Mouse (Mus musculus): ENCODE data around the gene Lonrf2. TPM values are rescaled to one million over a fixed set of nuclear protein-coding genes. Genes with fewer than 3 reads are reported as not detected.

Gene Lonrf2
- polyA plus RNA-seq, 1 experiment = not detected

DNA sequence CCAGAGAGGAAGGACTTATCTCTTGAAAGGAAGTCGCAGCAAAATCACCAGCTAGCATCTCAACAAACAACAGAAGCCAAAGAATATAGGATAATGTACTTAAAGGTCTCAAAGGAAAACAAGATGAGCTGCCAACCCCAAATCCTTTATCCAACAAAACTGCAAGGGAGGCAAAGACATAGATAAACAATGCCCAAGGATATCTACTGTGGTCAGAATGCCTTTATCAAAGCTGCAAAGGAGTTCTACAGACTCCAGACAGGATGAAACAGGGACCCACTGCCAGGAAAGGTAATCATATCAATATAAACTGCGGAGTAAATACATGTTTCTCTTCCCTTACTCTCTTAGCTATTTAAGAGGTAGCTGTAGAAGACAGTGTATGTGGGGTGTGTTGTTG is 14.1 kb upstream of the Lonrf2 start:
- TF ChIP-seq USF1 (IDR thresholded peaks at IDR 0.05; ENCODE audit: low read depth) (no peak), CEBPB (IDR thresholded peaks at IDR 0.05; ENCODE audit: insufficient read depth, poor library complexity, severe bottlenecking) (no peak), SRF (IDR thresholded peaks at IDR 0.05; ENCODE audit: control insufficient read depth, insufficient read length, low read depth) (no peak), POLR2A (IDR thresholded peaks at IDR 0.05; ENCODE audit: insufficient read length, low read depth) (no peak), MYOD1 (IDR thresholded peaks at IDR 0.05; ENCODE audit: control insufficient read depth in 1 of 3, insufficient read length in 2 of 3, low read depth in 2 of 3) (no peak), POLR2AphosphoS2 (IDR thresholded peaks at IDR 0.05; ENCODE audit: insufficient read length, low read depth) (no peak), E2F4 (IDR thresholded peaks at IDR 0.05; ENCODE audit: insufficient read depth) (no peak), MAX (IDR thresholded peaks at IDR 0.05; ENCODE audit: low read depth) (no peak), TCF12 (IDR thresholded peaks at IDR 0.05; ENCODE audit: insufficient read depth, poor library complexity, severe bottlenecking) (no peak), TCF3 (IDR thresholded peaks at IDR 0.05; ENCODE audit: insufficient read length, low read depth) (no peak), MYOG (IDR thresholded peaks at IDR 0.05; ENCODE audit: control insufficient read depth in 1 of 3, insufficient read depth in 1 of 3, insufficient read length in 2 of 3, low read depth in 2 of 3) (no peak), REST (IDR thresholded peaks at IDR 0.05; ENCODE audit: insufficient read depth, insufficient read length) (no peak)
- no peak overlapping the region for H3K4me2 ChIP-seq (ENCODE audit: low read depth)
- H3K4me3 ChIP-seq = no peak overlapping the region
- no peaks in the 10 kb centered on the region for H3K79me2 ChIP-seq (ENCODE audit: control insufficient read depth, insufficient read depth)
- H3ac ChIP-seq (ENCODE audit: control insufficient read depth, insufficient read length) = no peak overlapping the region
- H3K27me3 ChIP-seq (ENCODE audit: control insufficient read depth, insufficient read depth, insufficient read length) = no peaks in the 10 kb centered on the region
- H3K36me3 ChIP-seq (ENCODE audit: control insufficient read depth, insufficient read depth) = no peaks in the 10 kb centered on the region

- Histone ChIP-seq H3ac (ENCODE audit: control insufficient read depth, insufficient read length) (no peak overlapping the region), H3K36me3 (ENCODE audit: control insufficient read depth, insufficient read depth) (no peaks in the 10 kb centered on the region), H3K4me3 (no peak overlapping the region), H3K27me3 (ENCODE audit: control insufficient read depth, insufficient read depth, insufficient read length) (no peaks in the 10 kb centered on the region), H3K79me2 (ENCODE audit: control insufficient read depth, insufficient read depth) (no peaks in the 10 kb centered on the region), H3K4me2 (ENCODE audit: low read depth) (no peak overlapping the region)
- TF ChIP-seq POLR2A (IDR thresholded peaks at IDR 0.05; ENCODE audit: insufficient read length, low read depth) (no peak), MYOD1 (IDR thresholded peaks at IDR 0.05; ENCODE audit: control insufficient read depth in 1 of 3, insufficient read length in 2 of 3, low read depth in 2 of 3) (no peak), CEBPB (IDR thresholded peaks at IDR 0.05; ENCODE audit: insufficient read depth, poor library complexity, severe bottlenecking) (no peak), TCF3 (IDR thresholded peaks at IDR 0.05; ENCODE audit: insufficient read length, low read depth) (no peak), SRF (IDR thresholded peaks at IDR 0.05; ENCODE audit: control insufficient read depth, insufficient read length, low read depth) (no peak), REST (IDR thresholded peaks at IDR 0.05; ENCODE audit: insufficient read depth, insufficient read length) (no peak), MAX (IDR thresholded peaks at IDR 0.05; ENCODE audit: low read depth) (no peak), E2F4 (IDR thresholded peaks at IDR 0.05; ENCODE audit: insufficient read depth) (no peak), USF1 (IDR thresholded peaks at IDR 0.05; ENCODE audit: low read depth) (no peak), TCF12 (IDR thresholded peaks at IDR 0.05; ENCODE audit: insufficient read depth, poor library complexity, severe bottlenecking) (no peak), POLR2AphosphoS2 (IDR thresholded peaks at IDR 0.05; ENCODE audit: insufficient read length, low read depth) (no peak), MYOG (IDR thresholded peaks at IDR 0.05; ENCODE audit: control insufficient read depth in 1 of 3, insufficient read depth in 1 of 3, insufficient read length in 2 of 3, low read depth in 2 of 3) (no peak)
Observed at GRCm38 (mm10) chr1:38848451-38849289, 12.2 kb upstream of the Lonrf2 start.

DNA sequence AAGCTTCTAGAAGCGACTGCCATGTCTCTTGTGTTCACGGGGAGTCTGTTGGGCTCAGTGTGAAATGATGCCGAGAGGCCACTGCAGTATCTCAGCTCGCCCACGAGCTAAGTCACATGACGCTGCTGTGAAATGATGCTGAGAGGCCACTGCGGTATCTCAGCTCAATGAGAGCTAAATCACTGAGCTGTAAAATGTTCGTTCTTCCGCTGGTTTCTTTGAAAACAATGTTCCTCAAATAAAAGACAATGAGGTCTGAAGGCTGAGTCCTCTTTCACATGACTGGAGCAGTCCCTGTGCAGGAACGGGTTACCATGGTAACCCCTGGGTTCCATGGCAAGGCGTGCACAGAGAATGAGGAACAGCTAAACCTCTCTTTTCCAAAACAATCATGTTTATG is 11.5 kb upstream of the Lonrf2 start:
- Histone ChIP-seq H3K36me3 (ENCODE audit: control insufficient read depth, insufficient read depth) (no peaks in the 10 kb centered on the region), H3K4me2 (ENCODE audit: low read depth) (no peak overlapping the region), H3K27me3 (ENCODE audit: control insufficient read depth, insufficient read depth, insufficient read length) (no peaks in the 10 kb centered on the region), H3K79me2 (ENCODE audit: control insufficient read depth, insufficient read depth) (no peaks in the 10 kb centered on the region), H3K4me3 (no peak overlapping the region), H3ac (ENCODE audit: control insufficient read depth, insufficient read length) (no peak overlapping the region)
- TF ChIP-seq SRF (IDR thresholded peaks at IDR 0.05; ENCODE audit: control insufficient read depth, insufficient read length, low read depth) (no peak), E2F4 (IDR thresholded peaks at IDR 0.05; ENCODE audit: insufficient read depth) (no peak), POLR2A (IDR thresholded peaks at IDR 0.05; ENCODE audit: insufficient read length, low read depth) (no peak), MYOD1 (IDR thresholded peaks at IDR 0.05; ENCODE audit: control insufficient read depth in 1 of 3, insufficient read length in 2 of 3, low read depth in 2 of 3) (no peak), USF1 (IDR thresholded peaks at IDR 0.05; ENCODE audit: low read depth) (no peak), CEBPB (IDR thresholded peaks at IDR 0.05; ENCODE audit: insufficient read depth, poor library complexity, severe bottlenecking) (no peak), TCF12 (IDR thresholded peaks at IDR 0.05; ENCODE audit: insufficient read depth, poor library complexity, severe bottlenecking) (no peak), MYOG (IDR thresholded peaks at IDR 0.05; ENCODE audit: control insufficient read depth in 1 of 3, insufficient read depth in 1 of 3, insufficient read length in 2 of 3, low read depth in 2 of 3) (no peak), TCF3 (IDR thresholded peaks at IDR 0.05; ENCODE audit: insufficient read length, low read depth) (no peak), POLR2AphosphoS2 (IDR thresholded peaks at IDR 0.05; ENCODE audit: insufficient read length, low read depth) (no peak), MAX (IDR thresholded peaks at IDR 0.05; ENCODE audit: low read depth) (no peak), REST (IDR thresholded peaks at IDR 0.05; ENCODE audit: insufficient read depth, insufficient read length) (no peak)

GRCm38 (mm10) chr1:38843275-38843674 is 6.8 kb upstream of the Lonrf2 start:
- Histone ChIP-seq H3K79me2 (ENCODE audit: control insufficient read depth, insufficient read depth) (no peaks in the 10 kb centered on the region), H3K27me3 (ENCODE audit: control insufficient read depth, insufficient read depth, insufficient read length) (no peaks in the 10 kb centered on the region), H3K4me2 (ENCODE audit: low read depth) (no peak overlapping the region), H3ac (ENCODE audit: control insufficient read depth, insufficient read length) (no peak overlapping the region), H3K4me3 (no peak overlapping the region), H3K36me3 (ENCODE audit: control insufficient read depth, insufficient read depth) (no peaks in the 10 kb centered on the region)
- no peak for TF ChIP-seq POLR2AphosphoS2 (IDR thresholded peaks at IDR 0.05; ENCODE audit: insufficient read length, low read depth)
- TF ChIP-seq TCF12 (IDR thresholded peaks at IDR 0.05; ENCODE audit: insufficient read depth, poor library complexity, severe bottlenecking) = no peak
- no peak for TF ChIP-seq USF1 (IDR thresholded peaks at IDR 0.05; ENCODE audit: low read depth)
- TF ChIP-seq MAX (IDR thresholded peaks at IDR 0.05; ENCODE audit: low read depth) = no peak
- no peak for TF ChIP-seq E2F4 (IDR thresholded peaks at IDR 0.05; ENCODE audit: insufficient read depth)
- TF ChIP-seq POLR2A (IDR thresholded peaks at IDR 0.05; ENCODE audit: insufficient read length, low read depth) = no peak
- TF ChIP-seq MYOD1 (IDR thresholded peaks at IDR 0.05; ENCODE audit: control insufficient read depth in 1 of 3, insufficient read length in 2 of 3, low read depth in 2 of 3) = no peak
- TF ChIP-seq CEBPB (IDR thresholded peaks at IDR 0.05; ENCODE audit: insufficient read depth, poor library complexity, severe bottlenecking) = no peak
- TF ChIP-seq SRF (IDR thresholded peaks at IDR 0.05; ENCODE audit: control insufficient read depth, insufficient read length, low read depth) = no peak
- no peak for TF ChIP-seq REST (IDR thresholded peaks at IDR 0.05; ENCODE audit: insufficient read depth, insufficient read length)
- no peak for TF ChIP-seq MYOG (IDR thresholded peaks at IDR 0.05; ENCODE audit: control insufficient read depth in 1 of 3, insufficient read depth in 1 of 3, insufficient read length in 2 of 3, low read depth in 2 of 3)
- TF ChIP-seq TCF3 (IDR thresholded peaks at IDR 0.05; ENCODE audit: insufficient read length, low read depth) = no peak

Data from myocyte (in vitro differentiated cells).